Mouse (Mus musculus) granulocyte monocyte progenitor cell, adult 5-6 weeks (primary cell): Measurements from ENCODE around the gene Tenm3. TPM values are rescaled to one million over a fixed set of nuclear protein-coding genes. Genes with fewer than 3 reads are reported as not detected.

Source experiments
- ATAC-seq: replicated peaks from 2 replicates; pipeline ENCODE4 v1.8.0; 2016; ENCODE audit warnings: mild to moderate bottlenecking, moderate TSS enrichment, inconsistent platforms; ENCODE audit not compliant: poor library complexity, severe bottlenecking
- total RNA-seq, 2 experiments: library from RNA; stranded (forward) in 1 of 2; stranded (reverse) in 1 of 2; fragments of 200-712, 200-1000 nt in 1 of 2; fragments of >200 nt in 1 of 2; fragmentation: Nextera tagmentation in 1 of 2; gene quantifications; 2 replicates each; pipeline ENCODE4 v1.2.3; 2014 to 2017

The Tenm3 gene
- total RNA-seq, 2 experiments from 2014 or later: not detected

DNA sequence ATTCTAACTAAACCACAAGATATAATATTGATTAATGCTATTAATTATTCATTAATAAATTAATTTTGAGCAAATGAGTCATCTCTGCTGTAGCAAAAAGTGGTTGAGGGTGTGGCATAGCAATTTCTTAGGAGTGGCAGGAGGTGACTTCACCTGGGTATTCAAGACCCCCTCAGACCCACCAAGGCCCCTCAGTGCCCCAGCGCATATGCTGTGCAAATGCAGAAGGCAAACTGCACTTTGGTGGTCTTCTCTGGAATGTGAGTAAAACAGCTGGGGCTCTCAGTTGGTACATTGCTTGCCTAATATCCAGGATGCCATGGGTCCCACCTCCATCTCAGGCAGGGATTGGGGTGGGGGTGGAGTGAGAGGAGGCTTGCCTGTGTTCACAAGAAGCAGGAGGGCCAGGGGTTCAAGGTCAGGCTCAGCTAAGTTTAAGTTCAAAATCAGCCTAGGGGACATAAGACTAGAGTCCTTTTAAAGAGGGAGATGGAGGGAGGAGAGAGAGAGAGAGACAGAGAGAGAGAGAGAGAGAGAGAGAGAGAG lies 31.5 kb downstream of the Tenm3 start:
- ATAC-seq: no peak

DNA sequence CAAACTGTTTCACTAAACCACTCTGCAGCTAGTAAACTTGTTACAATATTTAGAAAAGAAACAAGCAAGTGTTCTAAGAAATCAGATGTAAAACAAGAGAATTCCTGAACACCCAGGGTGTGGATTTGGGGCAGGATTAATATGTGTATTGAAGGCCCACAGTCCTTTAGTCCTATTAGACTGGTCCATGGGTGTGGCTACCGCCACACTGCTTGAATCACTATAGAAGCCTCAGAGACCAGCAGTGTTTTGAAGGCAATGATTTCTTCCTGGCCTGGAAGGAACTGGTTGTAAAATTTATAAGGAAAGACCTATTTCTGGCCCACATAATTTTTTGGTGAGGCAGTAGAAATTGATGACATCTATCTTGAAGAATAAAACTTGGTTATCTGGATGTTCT lies 33.1 kb downstream of the Tenm3 start:
- ATAC-seq: no peak

DNA sequence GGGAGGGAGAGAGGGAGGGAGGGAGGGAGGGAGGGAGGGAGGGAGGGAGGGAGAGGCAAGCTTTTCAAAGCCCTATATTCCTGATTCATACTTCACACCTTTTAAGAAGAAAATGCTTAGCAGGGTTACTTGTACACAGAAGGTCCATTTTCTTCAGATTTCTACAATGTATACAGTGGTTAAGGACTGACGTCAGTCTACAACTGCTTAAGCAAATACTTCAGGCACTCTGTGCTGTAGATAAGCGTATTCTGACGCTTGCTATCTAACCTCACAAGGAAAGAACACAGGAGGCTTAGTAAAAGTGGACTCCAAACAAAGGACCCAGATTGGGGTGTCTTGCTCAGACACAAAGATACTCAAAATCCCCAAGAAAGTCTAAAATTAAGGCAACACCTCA lies 34.6 kb downstream of the Tenm3 start:
- ATAC-seq: no peak

DNA sequence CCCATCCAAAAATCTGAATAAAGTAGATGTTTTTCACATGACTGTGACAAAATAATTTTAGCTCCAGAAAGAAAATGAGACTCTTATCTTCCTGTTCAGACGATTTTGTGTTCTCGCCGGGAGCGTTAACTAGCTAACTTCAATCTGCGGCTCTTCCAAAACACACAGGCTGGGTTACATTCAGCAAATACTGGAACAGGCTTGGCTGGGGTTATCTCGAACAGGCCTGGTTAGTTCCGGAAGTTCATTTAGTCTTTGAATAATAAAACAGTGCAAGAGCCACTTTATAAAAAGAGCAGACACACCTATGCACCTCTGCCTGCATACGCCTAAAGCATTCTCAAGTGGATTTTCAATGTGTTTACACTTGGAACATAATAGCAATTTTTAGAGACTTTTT lies 40.7 kb downstream of the Tenm3 start:
- ATAC-seq: no peak

DNA sequence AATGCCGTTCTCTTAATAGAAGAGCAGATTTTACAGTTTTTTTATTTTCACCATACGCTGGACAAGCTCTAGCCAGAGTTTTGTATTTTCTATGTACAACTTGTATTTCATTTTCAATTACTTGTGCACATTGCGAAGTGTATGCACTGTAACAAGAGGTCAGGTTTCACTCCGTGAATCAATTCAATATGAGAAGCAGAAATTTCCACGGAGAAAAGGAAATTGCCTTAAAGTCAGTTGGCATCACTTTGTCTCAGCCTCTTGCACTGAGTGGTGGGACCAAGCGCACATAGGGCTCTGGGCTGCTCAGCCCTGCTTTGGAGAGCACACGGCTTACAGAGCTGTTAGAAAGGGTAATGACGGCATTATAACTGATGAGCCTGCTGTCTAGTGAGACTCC lies 41.5 kb downstream of the Tenm3 start:
- ATAC-seq: no peak

DNA sequence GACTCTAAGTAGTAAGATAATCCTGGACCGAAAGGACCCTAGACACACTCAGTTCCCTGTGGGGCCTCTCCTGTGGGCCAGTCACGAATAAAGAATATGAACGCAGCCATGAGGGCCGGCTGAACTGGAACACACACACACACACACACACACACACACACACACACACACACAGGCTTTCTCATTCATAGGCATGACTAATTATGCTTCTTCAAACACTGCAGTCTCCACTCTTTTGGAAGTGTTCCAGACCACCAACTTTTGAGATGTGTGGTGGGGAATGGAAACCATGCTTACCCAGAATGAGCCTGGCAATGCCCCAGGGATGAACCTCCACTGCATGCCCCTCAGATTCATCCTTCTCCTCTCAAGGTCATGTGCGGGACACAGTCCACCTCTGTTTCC lies 45.8 kb downstream of the Tenm3 start:
- no peak for ATAC-seq

DNA sequence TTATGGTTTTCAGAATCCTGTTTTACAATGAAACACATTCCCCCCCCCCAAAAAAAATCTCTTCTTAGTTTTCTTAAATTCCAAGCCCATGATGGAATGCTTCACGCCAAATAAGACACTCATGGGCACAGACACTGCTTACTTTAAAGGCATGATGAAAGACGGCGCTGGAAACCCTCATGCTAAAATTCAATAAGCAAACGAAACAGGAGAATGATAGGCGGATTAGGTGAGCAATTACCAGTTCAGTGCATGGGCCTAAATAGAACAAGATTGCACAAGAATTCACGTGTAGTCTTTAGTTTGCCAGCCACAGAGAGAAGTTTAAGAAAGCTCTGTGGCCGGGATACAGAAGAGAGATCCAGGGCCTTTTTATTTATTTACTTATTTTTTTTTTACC lies 49.5 kb downstream of the Tenm3 start:
- no peak for ATAC-seq

DNA sequence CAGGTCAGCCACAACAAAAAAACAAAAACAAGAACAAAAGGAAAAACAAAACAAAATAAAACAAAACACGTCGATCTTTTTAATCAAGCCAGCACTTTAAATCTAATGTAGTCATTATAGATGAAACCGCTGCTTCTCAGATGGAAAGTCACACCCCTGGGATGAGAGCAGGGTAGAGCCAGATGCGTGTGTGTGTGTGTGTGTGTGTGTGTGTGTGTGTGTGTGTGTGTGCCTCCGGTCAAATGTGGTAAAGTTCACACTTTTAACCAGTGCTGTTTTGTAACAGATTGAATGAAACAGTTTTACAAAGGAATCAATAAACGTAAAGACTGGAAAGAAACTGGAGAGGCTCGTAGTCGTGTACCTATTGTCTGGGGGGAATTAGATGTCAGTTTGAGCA lies 50.0 kb downstream of the Tenm3 start:
- ATAC-seq: no peak

DNA sequence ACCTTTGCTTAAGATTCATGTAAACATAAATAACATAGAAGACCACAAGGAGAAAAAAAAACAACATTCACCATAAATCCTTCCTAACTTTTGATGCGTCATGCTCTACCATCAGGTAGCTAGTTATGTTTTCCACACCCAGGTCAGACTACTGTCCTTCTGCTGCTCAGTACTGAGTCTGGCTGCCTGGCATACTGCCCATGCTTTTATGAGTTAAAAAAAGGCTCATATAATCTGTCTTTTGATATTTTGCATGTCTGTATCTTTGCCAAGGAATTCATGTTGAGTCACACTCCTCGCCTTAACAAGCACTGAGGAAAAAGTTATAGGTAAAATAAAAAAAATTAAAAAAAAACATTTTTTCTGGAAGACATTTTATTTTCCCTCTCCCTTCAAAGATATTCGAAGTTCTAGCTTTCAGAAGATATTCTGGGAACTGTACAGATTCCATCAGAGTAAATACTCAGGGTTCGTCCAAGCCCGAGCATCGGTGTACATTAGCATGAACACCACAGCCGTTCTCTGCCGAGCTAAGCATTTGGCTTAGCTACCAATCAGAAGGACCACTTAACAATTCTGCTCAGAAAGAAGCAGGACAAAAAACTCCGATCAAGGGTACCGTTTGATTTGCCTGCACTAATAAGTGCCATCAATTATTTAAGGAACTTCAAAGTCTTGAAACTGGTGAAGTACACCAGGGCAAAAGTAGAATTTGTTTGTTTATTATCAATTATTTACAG lies 51.0 kb downstream of the Tenm3 start:
- no peak for ATAC-seq

DNA sequence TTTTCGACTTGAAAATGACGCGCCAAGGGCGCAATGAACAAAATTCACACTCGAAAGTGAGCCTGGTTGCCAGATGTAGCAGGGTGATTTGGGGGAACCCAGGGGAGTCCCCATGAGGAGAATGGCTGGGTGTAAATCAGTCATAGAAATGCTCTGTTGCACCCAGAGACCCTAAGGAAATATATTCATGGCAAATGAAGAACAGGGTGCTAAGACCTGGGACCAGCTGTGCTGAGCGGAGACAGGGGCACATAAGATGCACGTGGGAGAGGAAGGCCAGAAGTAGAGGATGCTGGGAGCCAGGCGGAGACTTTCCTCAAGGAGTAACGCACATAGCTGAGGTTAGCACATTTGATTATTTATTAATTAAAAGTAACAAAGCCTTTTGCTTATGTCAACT lies 60.4 kb downstream of the Tenm3 start:
- ATAC-seq: no peak

DNA sequence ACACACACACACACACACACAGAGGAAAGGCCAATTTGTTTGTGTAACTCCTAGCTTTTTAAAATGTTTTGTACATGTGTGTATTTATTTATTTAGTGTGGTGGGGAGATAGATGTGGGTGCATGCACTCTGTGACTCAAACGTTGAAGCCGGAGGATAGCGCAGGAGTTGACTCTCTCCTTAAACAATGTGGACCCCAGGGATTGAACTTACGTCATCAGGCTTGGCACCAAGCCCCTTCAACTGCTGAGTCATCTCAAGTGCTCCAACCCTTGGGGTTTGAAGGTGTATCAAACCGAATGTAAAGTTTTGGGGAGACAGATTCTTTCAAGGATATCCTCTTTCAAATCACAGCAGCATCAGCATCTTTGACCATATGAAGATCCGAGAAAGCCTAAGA lies 63.1 kb downstream of the Tenm3 start:
- ATAC-seq: no peak

DNA sequence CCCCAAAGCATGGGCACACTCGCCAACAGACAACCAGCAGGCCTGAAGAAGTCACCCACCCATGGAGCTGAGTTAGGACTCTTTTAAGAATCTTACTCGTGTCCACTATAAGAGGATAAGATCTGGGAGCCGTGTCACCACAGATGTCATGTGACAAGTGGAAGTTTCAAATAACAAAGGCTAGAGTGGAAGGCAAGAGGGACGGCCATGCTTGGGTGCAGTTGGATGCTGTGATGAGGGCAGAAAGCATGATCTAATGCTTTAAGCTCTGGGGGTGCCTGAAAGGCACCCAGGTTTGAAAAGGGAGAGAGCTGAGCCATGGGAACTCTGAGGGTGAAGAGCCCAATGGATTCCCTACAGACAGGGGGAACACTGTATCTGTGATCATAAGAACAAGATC lies 64.6 kb downstream of the Tenm3 start:
- no peak for ATAC-seq

DNA sequence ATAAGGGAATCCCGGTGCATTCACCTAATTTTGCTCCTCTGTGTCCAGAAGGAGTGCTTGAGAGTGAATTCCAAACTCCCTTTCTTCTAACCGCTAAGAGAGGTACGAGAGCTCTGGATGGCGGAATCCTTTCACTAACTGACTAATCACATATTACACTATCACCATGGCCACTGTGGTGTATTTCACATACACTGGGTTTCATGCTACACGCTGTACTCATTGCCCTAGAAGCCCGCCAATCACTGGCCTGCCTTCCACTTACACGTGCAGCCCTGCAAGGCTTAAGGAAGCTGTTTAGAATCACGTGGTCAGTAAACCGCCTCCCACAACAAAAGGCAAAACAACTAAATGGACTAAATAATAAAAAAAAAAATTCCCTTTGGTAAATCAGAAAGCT lies 67.7 kb downstream of the Tenm3 start:
- no peak for ATAC-seq

DNA sequence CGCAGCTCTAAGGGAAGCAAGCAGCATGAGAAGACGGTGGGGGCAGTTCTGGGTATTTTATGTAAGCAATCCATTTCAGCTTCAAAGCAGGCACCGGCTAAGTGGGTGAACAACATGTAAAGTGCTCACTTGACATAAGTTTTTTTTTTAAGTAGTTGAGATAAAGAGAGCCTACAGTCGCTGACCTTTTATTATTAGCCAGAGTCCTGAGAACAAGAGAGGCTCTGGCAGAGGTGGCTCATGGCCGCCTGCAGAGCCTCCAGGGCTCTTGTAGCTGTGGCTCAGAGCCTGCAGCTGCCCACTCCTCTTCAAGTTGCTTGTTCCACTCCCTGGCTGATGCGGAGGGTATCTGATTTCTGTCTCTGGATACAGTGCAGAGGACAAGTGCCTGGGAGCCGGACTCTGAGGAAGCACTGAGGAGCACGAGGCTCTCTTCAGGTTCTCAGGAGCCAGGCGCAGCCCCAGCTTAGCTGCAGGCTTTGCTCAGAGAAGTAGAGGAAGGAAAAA lies 68.2 kb downstream of the Tenm3 start:
- no peak for ATAC-seq

DNA sequence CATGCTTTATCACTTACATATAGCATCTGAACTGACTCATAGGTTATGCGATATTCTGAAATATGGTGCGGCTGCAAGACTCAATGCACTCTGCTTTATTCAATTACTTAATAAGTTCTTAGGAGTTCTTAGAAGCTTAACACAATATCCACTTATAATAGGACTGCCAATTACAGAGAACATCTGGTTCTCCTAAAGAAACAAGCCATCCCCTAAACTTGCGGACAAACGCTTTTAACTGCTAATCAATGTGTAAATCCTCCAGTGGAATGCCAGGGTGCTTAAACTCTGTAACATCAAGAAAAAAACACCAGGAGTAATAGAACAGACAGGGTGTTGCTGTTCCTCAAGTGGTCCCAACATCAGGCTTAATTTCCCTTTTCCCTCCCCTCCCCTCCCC lies 68.9 kb downstream of the Tenm3 start:
- ATAC-seq: no peak

DNA sequence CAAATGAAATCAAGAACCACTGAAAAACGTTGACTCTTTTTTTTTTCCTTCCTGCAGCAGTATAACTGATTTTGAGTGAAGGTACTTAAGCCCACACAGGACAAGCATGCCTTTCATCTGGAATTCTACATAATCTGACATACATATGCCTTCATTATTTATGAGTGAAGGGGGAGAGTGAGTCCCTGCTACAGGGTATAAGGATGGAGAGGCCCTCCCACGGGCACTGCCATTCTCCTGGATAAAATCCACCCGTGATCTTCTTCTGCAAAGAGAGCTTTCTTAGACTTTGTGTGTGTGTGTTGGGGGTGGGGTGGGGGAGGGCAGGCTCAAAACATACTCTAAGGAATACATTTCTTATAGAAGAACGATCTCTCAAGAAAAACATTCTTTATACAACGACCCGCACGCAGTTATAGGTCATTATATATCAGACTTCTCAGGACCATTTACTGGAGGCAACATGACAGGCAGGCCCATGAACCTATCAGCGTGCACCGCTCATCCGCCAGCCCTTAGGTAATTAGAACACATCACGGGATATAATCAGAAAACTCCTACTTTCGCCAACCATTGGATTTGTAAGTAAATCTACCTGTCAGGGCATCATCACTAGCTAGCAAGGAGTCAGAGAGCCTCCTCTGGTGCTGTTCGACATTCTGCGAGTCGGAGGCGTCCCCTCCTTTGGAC lies 77.1 kb downstream of the Tenm3 start:
- ATAC-seq: no peak

DNA sequence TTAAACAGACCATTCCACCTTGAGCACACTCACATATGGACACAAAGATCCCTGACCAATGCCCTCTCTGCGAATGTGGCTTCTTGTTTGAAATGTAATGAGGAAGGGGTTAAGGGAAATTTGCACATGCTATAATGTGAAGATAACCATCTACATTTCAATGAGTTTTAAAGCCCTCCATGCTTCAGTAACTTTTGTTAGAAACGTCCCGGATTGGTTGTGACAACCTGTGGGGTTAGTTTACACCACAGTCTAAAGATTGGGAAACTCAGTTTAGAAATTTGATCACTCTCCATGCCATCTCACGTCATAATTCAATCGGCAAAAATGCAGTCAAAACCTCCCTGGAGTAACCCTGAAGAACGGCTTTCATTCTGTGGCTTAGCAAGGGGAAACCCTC lies 78.5 kb downstream of the Tenm3 start:
- no peak for ATAC-seq

DNA sequence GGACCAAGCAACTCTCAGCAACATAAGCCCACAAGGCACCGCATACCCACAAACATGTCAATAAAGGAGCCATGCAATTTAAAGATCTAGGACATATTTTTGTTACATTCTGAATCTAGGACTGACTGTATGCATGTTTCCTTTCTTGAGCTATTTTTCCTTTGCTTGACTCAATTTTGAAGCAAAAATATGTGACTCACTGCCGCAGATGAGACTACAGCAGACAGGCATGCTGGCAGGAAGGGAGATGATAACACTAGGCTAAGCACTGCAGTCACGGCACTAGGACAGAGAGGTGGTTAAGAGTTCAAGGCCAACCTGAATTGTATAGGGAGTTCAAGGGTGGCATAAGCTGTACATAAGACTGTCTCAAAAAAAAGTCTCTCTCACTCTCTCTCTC lies 79.7 kb downstream of the Tenm3 start:
- no peak for ATAC-seq

DNA sequence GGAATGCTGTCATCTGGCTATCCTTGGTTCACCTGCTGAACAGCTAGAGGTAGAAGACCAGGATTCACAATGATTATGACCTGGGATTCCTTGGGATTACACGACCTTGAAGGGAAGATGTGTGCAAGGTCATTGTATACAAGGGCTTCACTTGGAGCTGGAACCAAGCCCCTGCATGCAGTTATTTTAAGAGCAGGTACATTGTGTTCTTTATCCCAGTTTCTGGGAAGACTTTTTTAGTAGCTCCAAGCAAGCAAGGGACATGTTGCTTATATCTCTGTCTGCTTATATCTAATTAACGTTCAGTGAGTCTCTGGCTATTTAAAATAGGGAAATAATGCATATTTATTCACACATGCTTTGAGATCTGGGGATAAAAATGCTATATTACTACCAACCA lies 86.9 kb downstream of the Tenm3 start:
- no peak for ATAC-seq

DNA sequence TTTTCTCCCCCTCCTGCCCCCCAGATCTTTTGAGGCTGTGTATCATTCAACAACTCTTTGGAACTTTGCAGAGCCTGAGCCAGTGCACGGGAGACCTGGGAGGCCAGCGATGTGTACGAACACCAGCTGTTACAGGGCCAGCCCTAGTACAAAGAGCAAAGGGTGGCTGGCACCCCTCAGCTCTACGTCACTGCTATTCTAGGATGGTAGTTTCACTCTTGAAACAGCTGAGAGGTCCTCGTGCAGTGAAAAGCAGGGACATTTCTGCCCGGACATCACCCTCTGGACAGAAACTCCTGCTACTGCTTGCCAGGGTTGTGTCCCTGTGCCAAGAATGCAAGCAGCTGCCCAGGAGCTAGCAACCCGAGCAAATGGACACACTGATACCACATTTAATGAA lies 88.3 kb downstream of the Tenm3 start:
- ATAC-seq: no peak

DNA sequence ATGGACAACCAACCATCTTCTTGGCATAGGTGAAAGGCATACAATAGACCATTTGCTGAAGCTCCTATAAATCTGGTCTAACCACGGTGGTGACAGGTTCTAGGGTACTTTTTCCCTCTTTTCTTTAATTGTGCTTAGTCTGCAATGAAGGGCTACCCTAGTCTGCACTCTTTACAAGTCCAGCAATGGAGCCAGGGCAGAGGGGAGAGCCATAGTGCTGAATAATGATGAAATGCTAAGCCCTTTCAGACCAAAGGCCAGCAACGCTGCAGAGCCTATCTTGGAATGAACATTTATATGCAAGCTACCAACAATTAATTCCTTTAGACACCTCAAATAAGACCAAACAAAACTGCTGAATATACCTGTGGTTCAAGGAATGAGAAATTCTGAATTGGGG lies 88.8 kb downstream of the Tenm3 start:
- ATAC-seq: no peak

DNA sequence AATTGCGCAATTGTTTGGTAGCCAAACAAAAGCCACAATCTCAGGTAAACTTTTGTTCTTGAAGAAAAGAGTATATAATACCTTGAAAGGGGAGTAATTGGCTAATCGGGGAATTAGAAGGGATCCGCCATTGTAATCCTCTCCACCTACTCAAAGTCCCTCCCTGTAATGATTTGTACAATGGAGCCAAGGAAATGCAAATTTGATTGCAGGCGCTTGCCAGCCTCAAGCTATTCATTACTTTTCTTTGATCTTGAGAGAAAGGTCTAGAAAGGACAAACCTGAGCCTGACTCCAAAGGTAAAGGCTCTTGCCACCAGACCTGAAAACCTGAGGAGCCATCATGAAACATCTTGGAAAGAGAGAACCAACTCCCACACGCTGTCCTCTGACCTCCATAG lies 91.8 kb downstream of the Tenm3 start:
- no peak for ATAC-seq
